Mouse (Mus musculus) testis, postnatal 10 days (tissue): Measurements from ENCODE around the gene Gm14862.
A peak's percentile ranks its signal among the peaks of the same experiment; 100 is the strongest.

ENCODE experiments used
- DNase-seq: peaks from one replicate; pipeline ENCODE4 v3.0.0; 2021; ENCODE audit warnings: low spot score

Gene Gm14862

GRCm38 (mm10) chrX:9222412-9223221, 34.1 kb downstream of the Gm14862 start:
- DNase-seq = no peak

GRCm38 (mm10) chrX:9221736-9222135, 35.0 kb downstream of the Gm14862 start:
- DNase-seq = no peak

- peak; percentile 55 for DNase-seq
These were observed 35.5 kb downstream of the Gm14862 start for GRCm38 (mm10) chrX:9221206-9221605.

- DNase-seq = no peak
These were observed 37.1 kb downstream of the Gm14862 start for GRCm38 (mm10) chrX:9219570-9219969.

GRCm38 (mm10) chrX:9216244-9216643, 40.5 kb downstream of the Gm14862 start:
- peak; percentile 41 for DNase-seq

GRCm38 (mm10) chrX:9205121-9205520, 51.6 kb downstream of the Gm14862 start:
- no peak for DNase-seq

GRCm38 (mm10) chrX:9202781-9203405, 53.8 kb downstream of the Gm14862 start:
- DNase-seq = no peak

GRCm38 (mm10) chrX:9201954-9202353, 54.7 kb downstream of the Gm14862 start:
- DNase-seq = no peak
